Mouse (Mus musculus): Measurements from ENCODE around the gene Gm20388.

- no peak for TF ChIP-seq CTCF (IDR thresholded peaks at IDR 0.05; ENCODE audit: control insufficient read depth, insufficient read depth, low read length)
- no peak for TF ChIP-seq POLR2A (IDR thresholded peaks at IDR 0.05; ENCODE audit: borderline replicate concordance, control insufficient read depth, low read depth, low read length)
These were observed 2778.7 kb downstream of the Gm20388 start for GRCm38 (mm10) chr8:122689315-122689714.

All from bone marrow, adult 2 months (tissue).